15 mouse cellular contexts compared by ENCODE assay signal in the genomic region with DNA sequence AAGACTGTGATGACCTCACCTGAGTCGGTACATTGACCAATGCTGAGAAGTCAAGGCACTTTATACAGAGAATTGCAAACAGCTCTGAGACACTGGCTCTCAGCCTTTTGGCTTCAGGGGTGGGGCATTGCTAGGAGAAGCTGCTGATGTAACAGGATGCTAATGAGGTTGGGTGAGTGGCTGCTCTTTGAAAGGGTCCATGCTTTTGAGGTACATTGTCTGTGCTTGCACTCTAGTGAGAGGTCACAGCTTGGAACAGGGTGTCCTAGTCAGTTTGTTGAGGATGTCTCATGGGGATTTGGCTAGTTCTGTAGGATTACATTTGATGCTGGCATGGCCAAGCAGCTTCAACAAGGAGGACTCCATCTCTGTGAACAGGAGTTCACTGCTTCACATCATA.
"Had no signal": no experiment of that assay in that cellular context is flagged by ENCODE, and none has a peak within 500 bp of the region (broad histone marks: within the 10 kb centered on the region; RNA-seq: fewer than 3 reads in every experiment).

No protein-coding gene starts in this region.

- H3K4me3 ChIP-seq: kidney, embryonic 15.5 days; limb, embryonic 12.5 days; limb, embryonic 15.5 days; midbrain, embryonic 12.5 days; midbrain, embryonic 15.5 days; neural tube, embryonic 12.5 days; neural tube, embryonic 15.5 days had no signal

- DNase-seq: kidney, postnatal 10 days; kidney, postnatal 36 days; left cerebral cortex, postnatal 4 days; liver, postnatal 0 days; lung, embryonic 14.5 days; thymus, postnatal 25 days had no signal

- H3K27me3 ChIP-seq: kidney, embryonic 15.5 days; limb, embryonic 15.5 days; midbrain, embryonic 15.5 days; neural tube, embryonic 12.5 days; neural tube, embryonic 15.5 days had no signal

- H3K9ac ChIP-seq: kidney, embryonic 15.5 days; limb, embryonic 12.5 days; limb, embryonic 15.5 days; liver, embryonic 14.5 days; liver, postnatal 0 days; lung, embryonic 14.5 days; midbrain, embryonic 12.5 days; midbrain, embryonic 15.5 days; neural tube, embryonic 12.5 days; neural tube, embryonic 15.5 days had no signal

- H3K36me3 ChIP-seq: kidney, embryonic 15.5 days; limb, embryonic 12.5 days; limb, embryonic 15.5 days; midbrain, embryonic 12.5 days; midbrain, embryonic 15.5 days; neural tube, embryonic 12.5 days; neural tube, embryonic 15.5 days had no signal

- H3K27ac ChIP-seq: kidney, embryonic 15.5 days; limb, embryonic 12.5 days; limb, embryonic 15.5 days; liver, embryonic 14.5 days; macrophage; midbrain, embryonic 12.5 days; midbrain, embryonic 15.5 days; neural tube, embryonic 12.5 days; neural tube, embryonic 15.5 days had no signal

- H3K4me1 ChIP-seq: midbrain, embryonic 15.5 days had no signal
